Mouse (Mus musculus): ENCODE results near the gene Smarcad1.
"Not testable (repeated sequence)": the region's sequence is repeated elsewhere in the genome, so short reads cannot be mapped to it uniquely, and the experiment has no call there.

The Smarcad1 gene

DNA sequence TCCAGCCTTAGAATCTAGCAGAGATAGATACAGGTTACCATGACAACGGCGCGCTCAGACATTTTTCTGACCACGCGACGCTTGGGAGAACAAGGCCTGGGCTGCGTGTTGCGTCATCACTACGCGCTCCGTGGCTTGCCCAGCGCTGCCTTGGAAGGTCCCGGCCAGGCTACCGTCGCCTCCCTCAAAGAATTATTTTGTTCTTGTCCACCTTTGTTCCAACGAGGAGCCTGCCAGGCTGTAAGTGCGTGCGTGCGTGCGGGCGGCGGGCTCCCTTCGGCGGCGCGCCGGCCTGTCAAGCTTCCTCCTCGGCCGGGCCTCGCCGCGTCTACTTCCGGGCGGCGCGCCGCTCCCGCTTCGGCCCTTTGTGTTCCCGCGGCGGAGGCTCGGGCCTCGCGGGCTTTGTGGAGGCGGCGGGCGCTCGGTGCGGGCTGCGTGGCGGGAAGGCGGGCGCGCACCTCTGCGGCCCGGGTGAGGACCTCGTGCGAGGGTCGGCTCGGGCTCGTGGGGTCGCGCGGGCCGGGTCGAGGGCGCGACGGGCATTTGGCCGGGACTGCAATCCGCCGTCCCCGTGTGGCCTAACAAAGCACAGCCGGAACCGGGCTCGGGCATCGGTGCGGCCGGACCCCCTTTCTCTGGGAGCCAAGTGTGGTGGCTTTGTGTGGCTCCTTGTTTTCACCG is at the start of gene Smarcad1:
Gene Smarcad1 (plus strand): TSS at position 93 of the 681 bp plus-strand sequence.
- peak; percentile 64 to 74 for DNase-seq (ENCODE audit: low spot score in 2 of 2)

GRCm38 (mm10) chr6:64996824-64997421 is 45.5 kb upstream of the Smarcad1 start:
- no peak for DNase-seq (ENCODE audit: low spot score in 2 of 2)

DNA sequence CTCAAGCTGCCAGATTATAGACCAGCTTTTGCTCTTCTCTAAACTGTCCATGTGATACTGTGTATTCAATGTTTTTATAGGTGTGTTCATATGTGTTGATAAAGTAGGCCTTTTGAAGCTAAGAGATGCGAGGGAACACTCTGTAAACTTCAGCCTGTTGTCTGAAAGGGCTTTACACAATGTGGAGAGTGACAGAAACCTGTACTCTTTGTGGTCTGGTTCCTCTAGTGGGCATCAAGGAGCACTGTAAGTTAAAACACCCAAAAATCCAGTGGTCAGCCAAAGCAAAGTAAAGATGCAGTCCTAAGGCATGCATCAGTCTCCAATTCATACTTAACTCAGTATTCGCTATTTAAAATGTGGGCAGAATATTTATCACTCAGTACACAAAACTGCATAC is 44.6 kb upstream of the Smarcad1 start:
- DNase-seq (ENCODE audit: low spot score in 2 of 2): no peak

GRCm38 (mm10) chr6:65000757-65001156 is 41.6 kb upstream of the Smarcad1 start:
- DNase-seq (ENCODE audit: low spot score in 2 of 2): not testable (repeated sequence)

- no peak for DNase-seq (ENCODE audit: low spot score in 2 of 2)
These were observed 40.2 kb upstream of the Smarcad1 start for GRCm38 (mm10) chr6:65002196-65002595.

DNA sequence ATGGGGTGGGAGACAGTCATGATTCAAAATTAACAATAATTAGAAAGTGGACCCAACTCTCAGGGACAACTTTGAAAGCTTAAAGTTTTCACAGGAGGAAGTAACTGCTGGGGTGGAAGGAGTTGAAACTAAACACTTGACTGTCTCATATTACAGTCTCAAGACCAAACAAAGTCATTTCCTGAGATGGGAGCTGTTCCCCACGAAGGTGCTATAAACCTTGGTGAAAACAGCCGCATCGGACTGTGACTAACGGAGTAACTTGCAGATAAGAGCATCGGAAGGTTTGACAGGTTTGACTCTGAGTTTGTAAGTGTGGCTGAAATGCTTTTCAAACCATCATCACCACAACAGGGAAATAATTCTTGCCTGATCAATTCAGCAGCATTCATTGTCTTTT is 33.5 kb upstream of the Smarcad1 start:
- no peak for DNase-seq (ENCODE audit: low spot score in 2 of 2)

GRCm38 (mm10) chr6:65011444-65011990 is 30.9 kb upstream of the Smarcad1 start:
- no peak for DNase-seq (ENCODE audit: low spot score in 2 of 2)

- DNase-seq (ENCODE audit: low spot score in 2 of 2): no peak
These were observed 30.2 kb upstream of the Smarcad1 start for GRCm38 (mm10) chr6:65012142-65012541.

DNA sequence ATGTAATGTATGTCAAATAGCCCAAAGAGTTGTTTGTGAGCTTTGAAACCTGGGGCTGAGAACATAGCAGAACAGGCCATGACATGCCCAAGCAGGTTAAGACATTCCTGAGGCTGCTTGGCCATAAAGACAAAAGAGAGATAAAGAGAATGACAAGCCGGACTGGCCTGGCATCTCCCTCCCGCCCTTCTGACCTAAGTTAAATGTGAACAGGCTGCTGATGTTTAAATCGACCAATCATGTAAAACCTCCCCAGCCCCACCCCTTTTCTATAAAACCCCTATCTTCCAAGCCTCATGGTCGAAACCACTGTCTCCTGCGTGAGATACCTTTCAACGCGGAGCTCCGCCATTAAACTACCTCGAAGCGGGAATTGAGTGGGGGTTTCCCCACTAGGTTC is 24.8 kb upstream of the Smarcad1 start:
- DNase-seq (ENCODE audit: low spot score in 2 of 2): no peak

DNA sequence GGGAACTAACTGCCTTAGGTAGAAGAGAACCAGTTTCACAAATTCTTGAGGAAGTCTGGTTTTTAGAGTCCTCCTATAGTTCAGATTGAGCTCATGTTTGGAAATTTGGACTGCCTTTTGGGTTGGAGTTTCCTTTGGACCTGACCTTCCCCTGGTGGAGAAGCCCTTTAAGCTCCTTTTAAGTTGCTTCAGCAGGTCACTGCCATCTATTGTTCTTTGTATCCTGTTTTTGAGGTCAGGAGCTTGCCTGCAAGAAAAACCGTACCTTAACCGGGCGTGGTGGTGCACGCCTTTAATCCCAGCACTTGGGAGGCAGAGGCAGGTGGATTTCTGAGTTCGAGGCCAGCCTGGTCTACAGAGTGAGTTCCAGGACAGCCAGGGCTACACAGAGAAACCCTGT is 23.4 kb upstream of the Smarcad1 start:
- DNase-seq (ENCODE audit: low spot score in 2 of 2): not testable (repeated sequence)

GRCm38 (mm10) chr6:65021883-65022282 is 20.5 kb upstream of the Smarcad1 start:
- DNase-seq (ENCODE audit: low spot score in 2 of 2): no peak

DNA sequence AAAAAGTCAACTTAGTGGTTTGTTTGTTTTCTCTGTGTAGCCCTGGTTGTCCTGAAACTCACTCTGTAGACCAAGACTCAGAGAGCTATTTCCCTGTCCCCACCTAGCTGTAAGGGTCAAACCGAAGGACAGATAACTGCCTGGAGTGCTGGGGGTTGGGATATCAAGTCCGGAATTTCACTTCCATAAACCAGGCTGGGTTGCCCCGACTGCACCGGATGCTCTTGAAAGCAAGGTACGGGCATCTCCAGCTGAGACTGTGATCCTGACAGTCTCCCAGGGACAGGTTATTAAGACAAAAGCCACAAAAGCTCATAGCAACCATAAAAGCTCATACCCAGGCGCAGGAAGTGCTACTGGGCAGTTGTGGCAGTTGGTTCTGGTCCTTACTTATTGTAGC is 19.3 kb upstream of the Smarcad1 start:
- DNase-seq (ENCODE audit: low spot score in 2 of 2): no peak

GRCm38 (mm10) chr6:65024668-65025067 is 17.7 kb upstream of the Smarcad1 start:
- no peak for DNase-seq (ENCODE audit: low spot score in 2 of 2)

GRCm38 (mm10) chr6:65025130-65025529 is 17.3 kb upstream of the Smarcad1 start:
- no peak for DNase-seq (ENCODE audit: low spot score in 2 of 2)

DNA sequence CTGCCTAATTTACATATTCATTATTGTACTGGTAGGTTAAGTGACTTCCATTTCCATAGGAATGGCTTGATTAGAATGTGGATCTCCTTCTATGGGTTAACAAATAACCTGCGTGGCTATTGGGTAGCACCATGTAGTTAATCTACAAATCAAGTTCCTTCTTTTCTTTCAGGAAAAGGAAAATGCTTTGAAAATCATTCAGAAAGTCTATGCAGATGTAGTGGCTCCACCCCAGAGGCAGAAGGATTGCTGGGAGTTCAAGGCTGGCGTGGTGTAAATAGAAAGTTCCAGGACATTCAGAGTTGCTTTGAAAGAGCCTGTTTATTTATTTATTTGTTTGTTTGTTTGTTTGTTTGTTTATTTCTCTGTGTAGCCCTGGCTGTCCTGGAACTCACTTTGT is 7.7 kb upstream of the Smarcad1 start:
- DNase-seq (ENCODE audit: low spot score in 2 of 2): no peak

- no peak for DNase-seq (ENCODE audit: low spot score in 2 of 2)
These were observed 6.9 kb upstream of the Smarcad1 start for GRCm38 (mm10) chr6:65035469-65035868.

DNA sequence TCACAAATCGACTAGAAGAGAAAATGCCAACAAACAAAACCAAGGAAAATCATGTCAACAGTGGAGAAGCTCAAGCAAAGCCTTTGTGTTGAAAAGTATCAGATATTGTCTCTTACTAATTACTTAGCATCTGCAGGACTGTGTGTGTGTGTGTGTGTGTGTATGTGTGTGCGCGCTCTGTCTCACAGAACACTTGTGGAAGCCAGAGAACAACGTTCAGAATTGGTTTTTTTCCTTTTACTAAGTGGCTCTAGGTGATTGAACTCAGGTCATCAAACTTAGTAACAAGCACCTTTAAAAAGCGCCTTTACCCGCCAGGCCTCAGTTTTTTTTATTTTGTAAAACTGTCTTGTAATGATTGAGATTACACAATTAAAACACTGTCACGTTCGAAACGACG is 451 bp upstream of the Smarcad1 start:
- no peak for DNase-seq (ENCODE audit: low spot score in 2 of 2)

- DNase-seq (ENCODE audit: low spot score in 2 of 2): no peak
These were observed 858 bp downstream of the Smarcad1 start for GRCm38 (mm10) chr6:65043241-65043640.

DNA sequence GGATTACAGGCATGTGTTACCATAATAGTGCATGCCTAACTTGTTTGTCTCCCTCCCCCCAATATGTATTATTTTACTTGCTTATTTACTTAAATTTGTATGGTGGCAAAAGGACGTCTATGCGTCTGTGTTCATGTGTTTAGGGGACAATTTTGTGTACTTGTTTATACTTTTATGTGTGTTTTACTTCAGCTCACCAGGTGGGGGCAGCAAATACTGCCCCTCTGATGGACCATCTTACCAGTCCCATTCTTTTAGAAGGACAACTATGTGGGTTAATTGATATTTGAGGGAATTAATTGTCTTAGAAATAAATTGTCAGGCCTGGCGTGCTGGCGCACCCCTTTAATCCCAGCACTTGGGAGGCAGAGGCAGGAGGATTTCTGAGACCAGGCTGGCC is 6.7 kb downstream of the Smarcad1 start:
- no peak for DNase-seq (ENCODE audit: low spot score in 2 of 2)

- DNase-seq (ENCODE audit: low spot score in 2 of 2): no peak
These were observed 14.2 kb downstream of the Smarcad1 start for GRCm38 (mm10) chr6:65056620-65057019.

DNA sequence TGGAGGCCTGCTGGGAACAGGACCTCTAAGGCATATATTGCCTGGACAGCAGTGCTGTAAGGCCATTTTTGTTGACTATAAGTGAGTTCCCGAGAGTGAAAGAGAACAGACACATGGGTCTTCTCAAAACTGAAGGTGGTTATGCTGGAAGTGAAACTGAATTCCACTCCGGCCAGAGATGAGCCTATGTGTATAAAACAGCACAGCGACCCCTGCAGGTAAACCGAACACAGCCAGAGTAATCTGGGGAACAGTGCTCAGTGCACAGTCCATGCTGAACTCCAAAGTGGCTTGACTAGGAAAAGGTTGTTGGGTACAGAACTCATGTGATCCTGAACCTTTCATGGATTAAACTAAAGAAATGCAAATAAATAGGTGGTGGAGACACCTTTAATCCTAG is 14.8 kb downstream of the Smarcad1 start:
- not testable (repeated sequence) for DNase-seq (ENCODE audit: low spot score in 2 of 2)

DNA sequence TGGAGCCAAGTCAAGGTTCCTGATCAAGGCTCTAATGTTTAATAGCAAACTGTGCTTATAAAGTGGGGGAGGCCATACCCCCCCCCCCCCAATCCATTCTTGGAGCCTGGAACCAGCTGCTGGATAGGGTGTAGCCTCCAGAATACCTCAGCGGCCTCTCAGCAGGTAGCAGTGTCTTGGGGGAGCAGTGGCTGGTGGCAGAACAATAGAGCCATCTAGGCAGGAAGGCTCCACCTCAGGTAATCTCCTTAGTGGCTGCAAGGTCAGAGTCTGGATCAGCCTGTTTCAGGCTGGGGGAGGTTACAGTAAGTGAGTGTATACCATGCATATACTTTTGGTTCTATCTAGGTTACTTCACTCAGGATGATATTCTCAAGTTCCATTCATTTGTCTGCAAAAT is 18.7 kb downstream of the Smarcad1 start:
- no peak for DNase-seq (ENCODE audit: low spot score in 2 of 2)

DNA sequence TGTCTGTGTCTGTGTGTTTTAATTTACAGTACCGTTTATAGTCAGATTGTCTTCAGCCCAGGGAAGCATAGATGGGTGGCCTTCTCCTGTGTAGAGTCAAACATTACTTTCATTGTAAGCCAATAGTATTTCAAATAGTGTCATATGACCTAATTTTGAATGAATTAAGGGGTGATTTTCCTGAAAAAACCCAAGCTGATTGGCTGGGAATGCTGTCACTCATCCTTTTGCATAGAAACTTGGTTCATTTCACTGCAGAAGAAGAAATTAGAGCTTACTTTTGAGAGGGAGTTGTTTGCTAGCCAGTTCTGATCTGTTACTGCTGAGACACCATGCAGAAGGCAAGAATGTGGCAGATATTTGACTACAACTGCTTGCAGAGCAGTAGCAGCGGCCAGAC is 32.8 kb downstream of the Smarcad1 start:
- DNase-seq (ENCODE audit: low spot score in 2 of 2): no peak
